ENCODE assay signal across 14 mouse cellular contexts in the genomic region with DNA sequence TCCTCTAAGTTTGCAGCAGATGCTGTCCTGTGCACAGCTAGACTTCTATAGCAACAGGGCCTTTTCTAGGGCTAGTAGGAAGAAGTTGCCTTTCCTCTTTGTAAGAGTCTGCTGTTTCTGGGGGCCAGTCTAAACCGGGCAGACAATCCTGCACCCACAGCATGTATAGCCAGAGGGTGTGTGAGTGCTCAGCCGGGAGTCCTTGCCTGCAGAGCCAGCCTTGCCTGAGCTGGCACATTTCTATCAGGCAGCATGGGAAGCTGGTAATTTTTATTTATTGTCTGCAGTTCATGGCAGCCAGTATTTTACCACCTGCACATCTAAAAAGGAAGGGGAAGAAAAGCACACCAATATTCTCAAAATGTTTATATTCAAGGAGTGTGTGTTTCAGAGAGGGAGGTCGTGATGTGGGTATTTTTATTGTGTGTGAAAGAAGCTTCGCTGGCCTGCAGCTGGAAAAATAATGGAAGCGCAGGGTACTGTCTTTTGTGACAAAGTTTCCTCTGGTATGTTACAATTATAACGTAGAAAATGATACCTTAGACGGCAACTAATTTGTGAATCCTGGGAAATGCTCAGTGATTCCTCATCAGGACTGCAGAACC.
A peak's percentile ranks its signal among the peaks of the same experiment; 100 is the strongest.
DNase-seq lines count a peak whose midpoint lies in the region; ATAC-seq and TF ChIP-seq lines count a peak whose summit lies in the region.
"Had no signal": no experiment of that assay in that cellular context is flagged by ENCODE, and none has a peak within 500 bp of the region (broad histone marks: within the 10 kb centered on the region; RNA-seq: fewer than 3 reads in every experiment).

No protein-coding gene starts in this region.

- no peak overlapping the region for H3K9ac ChIP-seq in kidney, embryonic 14.5 days (ENCODE audit: low read depth, low read length)
- no peak overlapping the region for H3K9ac ChIP-seq in forebrain, embryonic 15.5 days (replicated peaks)
- no peak overlapping the region for H3K9ac ChIP-seq in hindbrain, postnatal 0 days (replicated peaks; ENCODE audit: low read length)
- H3K9ac ChIP-seq in neural tube, embryonic 15.5 days (replicated peaks) = 0 out of 2 replicates have a peak overlapping the region, but pooled peaks have one; percentile 0
- H3K9ac ChIP-seq: intestine, embryonic 15.5 days; liver, embryonic 15.5 days had no signal

- H3K9me3 ChIP-seq in kidney, embryonic 14.5 days (ENCODE audit: control insufficient read depth, low read length) = no peaks in the 10 kb centered on the region
- no peaks in the 10 kb centered on the region for H3K9me3 ChIP-seq in forebrain, embryonic 15.5 days
- no peaks in the 10 kb centered on the region for H3K9me3 ChIP-seq in hindbrain, postnatal 0 days (ENCODE audit: low read length)
- H3K9me3 ChIP-seq in neural tube, embryonic 15.5 days (replicated peaks) = no peaks in the 10 kb centered on the region
- H3K9me3 ChIP-seq: intestine, embryonic 15.5 days; liver, embryonic 15.5 days had no signal

- H3K4me1 ChIP-seq in kidney, embryonic 14.5 days (ENCODE audit: control insufficient read depth, insufficient read depth, low read length) = no peaks in the 10 kb centered on the region
- H3K4me1 ChIP-seq in forebrain, embryonic 15.5 days = peaks cover 11% of the 10 kb centered on the region
- H3K4me1 ChIP-seq in hindbrain, postnatal 0 days (ENCODE audit: insufficient read depth, low read length) = 0 out of 2 replicates have a peak, but pooled peaks cover 2% of the 10 kb centered on the region
- peaks cover 9% of the 10 kb centered on the region for H3K4me1 ChIP-seq in neural tube, embryonic 15.5 days
- H3K4me1 ChIP-seq: intestine, embryonic 15.5 days; liver, embryonic 15.5 days had no signal

- no peak overlapping the region for H3K4me2 ChIP-seq in kidney, embryonic 14.5 days (replicated peaks; ENCODE audit: low read depth, low read length)
- no peak overlapping the region; the same call in 1 of the 2 replicates for H3K4me2 ChIP-seq in forebrain, embryonic 15.5 days (replicated peaks)
- 0 out of 2 replicates have a peak overlapping the region, but pooled peaks have one; percentile 3 for H3K4me2 ChIP-seq in hindbrain, postnatal 0 days (ENCODE audit: low read depth, low read length)
- H3K4me2 ChIP-seq in neural tube, embryonic 15.5 days = no peak overlapping the region
- H3K4me2 ChIP-seq: intestine, embryonic 15.5 days; liver, embryonic 15.5 days had no signal

- no peak overlapping the region for H3K27ac ChIP-seq in kidney, embryonic 14.5 days (ENCODE audit: low read depth, low read length)
- no peak overlapping the region; the same call in 1 of the 2 replicates for H3K27ac ChIP-seq in forebrain, embryonic 15.5 days (replicated peaks)
- H3K27ac ChIP-seq in hindbrain, postnatal 0 days = no peak overlapping the region
- no peak overlapping the region for H3K27ac ChIP-seq in neural tube, embryonic 15.5 days (replicated peaks)
- H3K27ac ChIP-seq: intestine, embryonic 15.5 days; liver, embryonic 15.5 days had no signal

- no peak overlapping the region for H3K4me3 ChIP-seq in kidney, embryonic 14.5 days (ENCODE audit: low read length)
- no peak overlapping the region for H3K4me3 ChIP-seq in forebrain, embryonic 15.5 days
- H3K4me3 ChIP-seq in hindbrain, postnatal 0 days (ENCODE audit: low read length) = no peak overlapping the region
- no peak overlapping the region for H3K4me3 ChIP-seq in neural tube, embryonic 15.5 days (replicated peaks)
- H3K4me3 ChIP-seq: intestine, embryonic 15.5 days; liver, embryonic 15.5 days had no signal

- H3K27me3 ChIP-seq in kidney, embryonic 14.5 days (ENCODE audit: control insufficient read depth, insufficient read depth, low read length) = no peaks in the 10 kb centered on the region
- no peaks in the 10 kb centered on the region for H3K27me3 ChIP-seq in forebrain, embryonic 15.5 days
- no peaks in the 10 kb centered on the region for H3K27me3 ChIP-seq in hindbrain, postnatal 0 days (ENCODE audit: insufficient read depth, low read length)
- no peaks in the 10 kb centered on the region for H3K27me3 ChIP-seq in neural tube, embryonic 15.5 days (replicated peaks)
- H3K27me3 ChIP-seq: intestine, embryonic 15.5 days; liver, embryonic 15.5 days had no signal

- no peak for TF ChIP-seq CTCF in hindbrain, postnatal 0 days (IDR thresholded peaks at IDR 0.05; ENCODE audit: low read depth)

- ATAC-seq in kidney, embryonic 14.5 days (ENCODE audit: low FRiP score, low TSS enrichment) = peak; percentile 62; the same call in 1 of the 2 replicates
- ATAC-seq in forebrain, embryonic 15.5 days (replicated peaks) = 0 out of 2 replicates have a peak, but pooled peaks have one; percentile 43
- no peak for ATAC-seq in hindbrain, postnatal 0 days
- ATAC-seq in neural tube, embryonic 15.5 days (ENCODE audit: low FRiP score) = no peak
- ATAC-seq: intestine, embryonic 15.5 days had no signal

- H3K36me3 ChIP-seq in kidney, embryonic 14.5 days (ENCODE audit: control insufficient read depth, insufficient read depth, low read length) = no peaks in the 10 kb centered on the region
- H3K36me3 ChIP-seq in forebrain, embryonic 15.5 days = no peaks in the 10 kb centered on the region
- no peaks in the 10 kb centered on the region for H3K36me3 ChIP-seq in hindbrain, postnatal 0 days (ENCODE audit: insufficient read depth, low read length)
- no peaks in the 10 kb centered on the region for H3K36me3 ChIP-seq in neural tube, embryonic 15.5 days
- H3K36me3 ChIP-seq: intestine, embryonic 15.5 days; liver, embryonic 15.5 days had no signal

- WGBS in kidney, embryonic 14.5 days = 18% methylated on average over 7 of the region's 7 CpGs
- WGBS in forebrain, embryonic 15.5 days = 8% methylated on average over 7 of the region's 7 CpGs
- WGBS in hindbrain, postnatal 0 days = 15% methylated on average over 7 of the region's 7 CpGs
- WGBS in neural tube, embryonic 15.5 days = 13% methylated on average over 7 of the region's 7 CpGs

- no peak for DNase-seq in kidney, adult 8-10 months
- DNase-seq in hindbrain, postnatal 0 days (ENCODE audit: low spot score) = no peak
- no peak for DNase-seq in Muller cell, postnatal 12 days (ENCODE audit: inconsistent ontology term)
- no peak for DNase-seq in cerebellum, adult 9-11 months
- DNase-seq in layer of hippocampus, postnatal 36 days = no peak
- DNase-seq: adrenal gland, adult 2 months; heart, adult 18-20 months; kidney, postnatal 10 days; spleen, adult 18-20 months had no signal

Comparison
In these comparisons a context has a peak if more than half of its experiments do, and no peak if none do; other contexts are left out.
1. ATAC-seq: peak in kidney, embryonic 14.5 days (single experiment) and forebrain, embryonic 15.5 days (single experiment); none in hindbrain, postnatal 0 days (single experiment) and neural tube, embryonic 15.5 days (single experiment).